Mouse (Mus musculus): Measurements from ENCODE around the gene Medag. TPM values are rescaled to one million over a fixed set of nuclear protein-coding genes. Genes with fewer than 3 reads are reported as not detected.
A peak's percentile ranks its signal among the peaks of the same experiment; 100 is the strongest.

Gene Medag
- total RNA-seq, 2 experiments from 2014 or later = 16.8 to 17.1 TPM

DNA sequence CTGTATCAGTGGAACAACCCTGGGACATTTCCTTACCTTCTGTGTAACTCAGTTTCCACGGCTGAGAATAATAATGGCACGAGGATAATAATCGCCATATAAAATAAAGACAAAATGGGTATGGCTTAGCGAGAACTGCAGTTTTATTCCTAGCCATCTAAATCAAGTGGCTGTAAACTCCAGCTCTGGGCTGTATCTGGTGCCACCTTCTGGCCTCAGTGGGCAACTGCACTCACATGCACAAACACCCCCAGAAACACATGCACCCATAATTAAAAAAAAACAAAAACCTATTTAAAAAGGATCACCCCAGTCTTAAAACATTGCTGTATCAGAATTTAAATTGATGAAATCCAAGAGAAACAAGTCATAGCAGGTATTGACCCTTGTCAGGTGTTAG lies 5.8 kb downstream of the Medag start:
- DNase-seq = no peak
- intact Hi-C loops (cut with DNase I; ENCODE audit: low total_unique reads) = no loop called here

GRCm38 (mm10) chr5:149426525-149426924 lies 15.0 kb downstream of the Medag start:
- DNase-seq = no peak
- intact Hi-C loops (cut with DNase I; ENCODE audit: low total_unique reads) = no loop called here

DNA sequence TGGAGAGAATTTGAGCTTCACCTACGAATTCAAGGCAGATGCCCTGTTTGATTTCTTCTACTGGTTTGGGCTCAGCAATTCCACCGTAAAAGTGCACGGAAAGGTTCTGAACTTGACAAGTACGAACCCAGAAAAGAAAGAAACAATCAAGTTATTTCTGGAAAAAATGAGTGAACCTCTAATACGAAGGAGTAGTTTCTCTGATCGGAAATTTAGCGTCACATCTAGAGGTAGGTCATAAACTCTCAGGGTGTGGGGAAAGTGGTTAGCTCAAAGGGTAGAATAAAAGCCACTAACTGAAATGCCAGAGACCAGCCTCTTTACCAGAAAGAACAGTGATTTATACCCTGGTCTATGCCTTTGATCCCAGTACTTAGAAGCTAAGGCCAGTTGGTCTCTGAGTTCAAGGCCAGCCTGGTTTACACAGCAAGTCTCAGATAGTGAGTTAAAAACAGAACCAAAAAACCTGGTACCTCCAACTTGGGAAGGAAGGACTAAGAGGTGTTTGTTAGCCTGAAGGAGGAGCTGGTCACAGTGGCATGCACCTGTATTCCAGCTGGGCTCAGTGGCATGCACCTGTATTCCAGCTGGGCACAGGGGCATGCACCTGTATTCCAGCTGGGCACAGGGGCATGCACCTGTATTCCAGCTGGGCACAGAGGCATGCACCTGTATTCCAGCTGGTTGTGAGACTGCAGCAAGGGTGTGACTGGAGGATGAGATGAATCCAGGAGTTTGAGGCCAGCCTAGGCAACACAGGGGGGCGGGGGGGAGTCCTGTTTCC lies 15.9 kb downstream of the Medag start:
- intact Hi-C loops (cut with DNase I; ENCODE audit: low total_unique reads) = no loop called here
- DNase-seq = no peak

GRCm38 (mm10) chr5:149428347-149428746 lies 16.8 kb downstream of the Medag start:
- intact Hi-C loops (cut with DNase I; ENCODE audit: low total_unique reads) = no loop called here
- DNase-seq = no peak

DNA sequence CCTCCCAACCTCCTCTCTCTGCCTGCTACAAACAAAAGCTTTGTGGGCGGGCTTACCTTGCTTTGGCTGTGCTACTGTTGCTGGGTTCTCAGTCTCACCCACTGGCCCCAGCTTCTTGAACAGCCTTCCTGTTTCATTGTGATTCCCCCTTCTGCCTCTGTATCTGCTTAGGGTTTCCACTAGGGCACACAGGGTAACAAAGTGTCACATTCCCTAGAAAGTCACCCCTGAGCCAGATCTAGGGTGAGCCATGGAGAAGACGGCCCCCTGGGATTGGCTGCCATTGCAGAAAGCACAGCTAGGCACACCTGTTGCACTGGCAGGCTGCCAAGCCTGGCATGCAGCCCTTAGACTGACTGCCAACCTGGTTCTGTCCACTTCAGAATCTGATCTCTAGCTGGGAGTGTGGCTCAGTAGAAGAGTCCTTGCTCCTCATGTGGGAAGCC lies 17.3 kb downstream of the Medag start:
- peak; percentile 80 for DNase-seq
- intact Hi-C loops (cut with DNase I; ENCODE audit: low total_unique reads) = no loop called here

- intact Hi-C loops (cut with DNase I; ENCODE audit: low total_unique reads) = no loop called here
Observed at GRCm38 (mm10) chr5:149429541-149429940, 18.0 kb downstream of the Medag start.

DNA sequence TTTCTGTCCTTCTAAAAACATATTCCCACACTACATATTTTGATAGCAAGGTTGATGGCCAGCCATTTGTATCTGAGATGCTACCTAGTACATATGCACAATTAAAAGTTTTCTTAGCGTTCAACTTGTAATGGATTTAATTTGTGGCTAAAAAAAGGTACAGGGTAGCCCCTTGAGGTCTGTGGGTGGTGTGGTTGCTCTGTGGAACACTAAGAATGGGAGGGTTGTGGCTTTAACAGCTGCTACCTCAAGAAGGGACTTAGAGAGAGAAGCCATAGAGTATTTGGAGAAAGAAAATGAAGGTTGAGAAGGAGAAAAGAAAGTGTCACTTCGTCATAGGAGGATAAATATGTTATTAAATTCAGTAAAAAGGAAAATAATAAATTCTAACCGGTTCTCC lies 19.4 kb downstream of the Medag start:
- intact Hi-C loops (cut with DNase I; ENCODE audit: low total_unique reads) = no loop called here
- DNase-seq = no peak

More at GRCm38 (mm10) chr5:149429541-149429940, 18.0 kb downstream of the Medag start:
- no peak for DNase-seq

DNA sequence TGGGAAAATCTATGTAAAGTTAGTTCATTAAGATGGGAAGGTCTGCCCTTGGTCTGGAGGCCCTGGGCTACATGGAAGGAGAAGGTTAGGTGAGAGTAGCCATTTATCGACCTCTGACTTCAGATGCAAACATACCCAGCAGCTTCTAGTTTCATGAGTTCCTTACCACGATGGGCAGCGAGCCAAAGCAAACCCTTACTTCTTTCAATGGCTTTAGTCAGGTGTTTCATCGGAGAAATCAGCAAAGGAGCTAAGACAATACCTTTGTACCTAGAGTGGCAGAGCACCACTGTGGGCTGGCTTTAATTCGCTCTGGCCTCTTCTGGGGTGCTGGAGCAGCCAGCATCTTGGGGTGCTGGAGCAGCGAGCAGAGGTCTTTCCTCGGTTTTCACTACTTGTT lies 22.1 kb downstream of the Medag start:
- DNase-seq = no peak

GRCm38 (mm10) chr5:149434141-149434690 lies 22.7 kb downstream of the Medag start:
- no peak for DNase-seq
- intact Hi-C loops (cut with DNase I; ENCODE audit: low total_unique reads) = no loop called here

More for the DNA sequence above, 22.1 kb downstream of the Medag start:
- intact Hi-C loops (cut with DNase I; ENCODE audit: low total_unique reads) = no loop called here

- intact Hi-C loops (cut with DNase I; ENCODE audit: low total_unique reads) = no loop called here
Observed at GRCm38 (mm10) chr5:149436541-149436940, 25.0 kb downstream of the Medag start.

DNA sequence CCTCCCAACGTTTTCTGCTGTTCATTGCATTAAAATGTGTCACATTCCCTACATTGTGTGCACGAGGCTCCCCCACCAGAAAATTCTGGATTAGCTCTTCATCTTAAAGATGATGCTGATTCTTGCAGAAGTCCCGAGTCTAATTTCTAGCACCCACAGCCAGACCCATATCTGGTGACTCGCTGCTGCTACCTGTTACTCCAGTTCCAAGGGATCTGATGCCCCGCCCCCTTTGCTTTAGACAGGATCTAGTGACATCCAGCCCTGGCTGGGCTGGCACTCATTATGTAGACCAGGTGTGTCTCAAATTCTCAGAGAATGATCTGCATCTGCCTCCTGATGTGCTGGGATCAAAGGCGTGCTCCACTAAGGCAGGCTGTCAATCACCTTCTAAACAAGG lies 25.6 kb downstream of the Medag start:
- no peak for DNase-seq
- intact Hi-C loops (cut with DNase I; ENCODE audit: low total_unique reads) = no loop called here

More at GRCm38 (mm10) chr5:149436541-149436940, 25.0 kb downstream of the Medag start:
- no peak for DNase-seq

DNA sequence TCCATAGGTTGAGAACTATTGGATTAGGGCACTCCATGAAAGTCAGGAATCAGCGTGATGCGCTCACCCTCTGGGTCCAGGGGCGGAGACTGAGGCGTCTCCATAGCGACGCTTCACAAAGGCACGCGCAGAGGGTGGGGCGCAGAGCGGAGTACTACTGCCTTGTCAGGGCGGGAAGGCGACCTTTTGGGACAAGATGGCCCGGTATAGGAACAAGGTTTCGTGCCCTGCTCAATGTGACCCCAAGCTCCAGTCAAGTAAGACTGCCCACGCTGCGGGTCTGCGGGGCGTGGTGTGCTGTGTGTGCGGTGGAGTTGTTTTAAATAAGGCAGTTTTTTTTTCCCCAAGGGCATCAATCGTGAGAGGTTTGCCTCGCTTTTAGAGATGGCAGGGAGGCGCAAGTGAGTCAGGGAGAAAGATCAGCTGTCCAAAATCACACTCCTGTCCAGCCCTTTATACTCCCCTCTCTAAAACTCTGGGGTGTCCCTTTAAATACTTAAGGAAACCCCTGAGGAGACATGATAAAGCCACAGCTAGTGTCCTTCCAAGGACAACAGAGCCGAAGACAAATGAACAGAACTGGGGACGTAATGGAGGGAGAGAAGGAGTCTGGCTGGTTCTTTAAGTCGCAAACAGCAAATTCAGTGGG lies 28.1 kb downstream of the Medag start, which contains the start of gene Tex26:
Gene Tex26 (plus strand): TSS at position 130 of the 649 bp plus-strand sequence.
- intact Hi-C loops (cut with DNase I; ENCODE audit: low total_unique reads) = no loop called here
- DNase-seq = peak; percentile 65

DNA sequence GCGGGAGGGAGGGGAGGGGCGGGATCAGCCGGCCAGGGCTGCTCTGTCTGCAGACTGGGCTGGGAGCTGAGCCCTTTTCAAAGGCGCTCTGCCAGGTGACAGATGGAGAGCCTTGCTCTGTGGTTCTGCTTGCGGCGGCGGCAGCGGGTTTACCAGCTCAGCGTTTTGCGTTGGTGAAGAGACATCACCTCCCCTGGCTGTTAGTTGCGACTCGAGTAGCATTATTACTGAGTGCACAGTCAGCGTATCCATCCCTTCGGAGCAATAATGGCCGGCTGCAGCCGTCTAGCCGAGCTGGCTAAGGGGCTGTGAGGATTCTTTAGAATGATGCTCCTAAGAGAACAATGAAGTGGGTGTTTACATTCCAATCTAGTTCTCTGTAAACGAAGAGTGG lies 28.6 kb downstream of the Medag start:
- intact Hi-C loops (cut with DNase I; ENCODE audit: low total_unique reads) = no loop called here
- DNase-seq = peak; percentile 78

- intact Hi-C loops (cut with DNase I; ENCODE audit: low total_unique reads) = no loop called here
- DNase-seq = no peak
Observed at GRCm38 (mm10) chr5:149441646-149442276, 30.2 kb downstream of the Medag start.

DNA sequence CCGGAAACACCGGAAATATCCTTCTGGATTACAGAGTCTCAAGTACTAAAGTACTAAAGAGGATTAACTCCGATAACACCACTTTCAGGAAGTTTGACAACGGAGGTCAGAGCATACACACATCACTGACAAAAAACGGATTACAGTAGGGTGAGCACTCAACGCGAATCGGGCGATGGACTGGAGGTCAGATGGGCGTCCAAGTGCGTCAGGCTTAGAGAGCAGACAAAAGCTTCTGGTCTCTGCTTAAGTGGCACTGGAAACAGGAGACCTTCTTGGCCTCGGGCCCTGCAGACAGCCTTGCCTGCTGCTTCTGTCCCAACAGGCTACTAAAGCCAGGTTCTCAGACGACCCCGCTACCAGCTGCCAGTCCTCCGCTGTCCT lies 30.7 kb downstream of the Medag start:
- intact Hi-C loops (cut with DNase I; ENCODE audit: low total_unique reads) = no loop called here
- DNase-seq = no peak

DNA sequence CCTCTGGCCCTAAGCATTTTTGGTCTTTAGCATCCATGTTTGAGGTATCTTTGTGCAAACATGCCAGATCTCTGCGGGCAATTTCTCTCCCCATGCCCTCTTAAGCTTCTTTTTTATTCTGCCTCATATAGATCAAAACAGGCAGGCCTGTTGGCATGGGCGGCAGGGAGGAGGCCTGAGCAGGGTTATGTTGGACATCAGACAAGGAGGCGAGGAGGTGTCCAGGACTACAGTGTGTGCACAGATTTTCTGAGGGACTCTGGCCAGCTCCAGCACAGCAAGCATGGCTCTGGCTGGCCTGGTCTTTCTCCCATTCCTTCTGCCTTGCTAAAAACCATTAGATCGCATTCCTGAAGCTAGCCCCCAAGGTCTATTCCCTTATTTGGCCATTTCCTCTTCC lies 32.9 kb downstream of the Medag start:
- intact Hi-C loops (cut with DNase I; ENCODE audit: low total_unique reads) = no loop called here
- DNase-seq = no peak

- intact Hi-C loops (cut with DNase I; ENCODE audit: low total_unique reads) = no loop called here
- no peak for DNase-seq
Observed at GRCm38 (mm10) chr5:149446495-149446894, 34.9 kb downstream of the Medag start.

- intact Hi-C loops (cut with DNase I; ENCODE audit: low total_unique reads) = no loop called here
- DNase-seq = no peak
Observed at GRCm38 (mm10) chr5:149447733-149448132, 36.2 kb downstream of the Medag start.

DNA sequence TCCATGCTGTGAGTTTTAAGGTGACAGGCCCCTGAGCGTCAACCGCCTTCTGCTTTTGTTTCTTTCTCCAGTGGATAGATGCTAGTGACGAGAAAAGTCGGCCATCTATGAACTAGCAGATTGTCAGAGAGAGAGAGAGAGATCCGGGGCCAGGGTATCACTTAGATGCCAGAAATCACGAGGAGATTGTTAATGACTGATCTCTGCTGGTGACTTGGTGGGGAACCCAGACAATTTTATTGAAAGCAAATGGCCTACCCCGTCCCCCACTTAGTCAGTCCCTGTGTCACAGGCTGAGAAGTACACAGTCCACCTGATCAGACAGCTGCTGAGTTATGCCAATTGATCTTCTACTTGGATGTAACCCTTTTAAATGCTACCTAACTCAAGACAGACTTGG lies 37.9 kb downstream of the Medag start:
- DNase-seq = no peak
- intact Hi-C loops (cut with DNase I; ENCODE audit: low total_unique reads) = no loop called here

DNA sequence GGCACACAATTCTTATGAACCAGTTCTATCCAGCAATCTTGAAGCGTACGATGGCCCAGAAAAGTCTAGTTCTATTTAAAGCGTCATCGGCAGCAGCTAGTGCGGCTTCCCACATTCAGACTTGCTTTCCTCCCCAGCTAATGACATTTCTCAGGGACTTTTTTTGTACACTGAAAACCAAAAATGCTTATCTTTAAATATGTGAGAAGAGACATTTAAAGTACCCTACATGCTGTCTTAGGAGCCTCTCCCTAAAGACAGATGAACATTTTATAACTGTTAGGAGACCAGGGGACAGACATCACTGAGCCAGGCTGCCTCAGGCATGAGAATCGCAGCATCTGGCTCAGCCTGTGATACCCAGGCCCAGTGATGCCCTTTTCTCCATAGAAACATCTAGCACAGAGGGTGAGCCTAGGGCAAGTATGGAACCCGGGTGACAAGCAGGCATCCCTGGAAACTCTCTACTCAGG lies 39.7 kb downstream of the Medag start:
- DNase-seq = no peak
- intact Hi-C loops (cut with DNase I; ENCODE audit: low total_unique reads) = no loop called here
